Mouse (Mus musculus) myocyte (in vitro differentiated cells): ENCODE measurements around the gene Psors1c2. TPM values are rescaled to one million over a fixed set of nuclear protein-coding genes. Genes with fewer than 3 reads are reported as not detected.

Experiments
- H3K27me3 ChIP-seq: one replicate; pipeline ENCODE4 v1.6.1; 2011; ENCODE audit not compliant: control insufficient read depth, insufficient read depth, insufficient read length
- H3K36me3 ChIP-seq: one replicate; pipeline ENCODE4 v1.6.1; 2011; ENCODE audit not compliant: control insufficient read depth, insufficient read depth
- H3K4me2 ChIP-seq: one replicate; pipeline ENCODE4 v1.6.1; 2011; ENCODE audit warnings: low read depth, control low read depth
- H3K4me3 ChIP-seq: one replicate; pipeline ENCODE4 v1.5.1; 2011; ENCODE audit warnings: mild to moderate bottlenecking, control low read depth, moderate library complexity
- H3K79me2 ChIP-seq: one replicate; pipeline ENCODE4 v1.6.1; 2011; ENCODE audit not compliant: control insufficient read depth, insufficient read depth
- H3ac ChIP-seq: one replicate; pipeline ENCODE4 v1.6.1; 2011; ENCODE audit not compliant: control insufficient read depth, insufficient read length
- CEBPB ChIP-seq: IDR thresholded peaks from 2 replicates; pipeline ENCODE4 v1.6.1; 2011; ENCODE audit warnings: mild to moderate bottlenecking, moderate library complexity; ENCODE audit not compliant: poor library complexity, insufficient read depth, severe bottlenecking
- E2F4 ChIP-seq: IDR thresholded peaks from one replicate; pipeline ENCODE4 v1.6.1; 2011; ENCODE audit warnings: mild to moderate bottlenecking, control low read depth, moderate library complexity; ENCODE audit not compliant: insufficient read depth
- MAX ChIP-seq: IDR thresholded peaks from one replicate; pipeline ENCODE4 v1.6.1; 2011; ENCODE audit warnings: low read depth, mild to moderate bottlenecking, control low read depth
- MYOD1 ChIP-seq, 3 experiments: IDR thresholded peaks; one replicate each; pipeline ENCODE4 v1.6.1; 2011; ENCODE audit warnings: control low read depth in 2 of 3, low read depth in 2 of 3, mild to moderate bottlenecking in 2 of 3, moderate library complexity in 1 of 3; ENCODE audit not compliant: insufficient read length in 2 of 3, control insufficient read depth in 1 of 3
- MYOG ChIP-seq, 3 experiments: IDR thresholded peaks; one replicate each; pipeline ENCODE4 v1.6.1; 2011; ENCODE audit warnings: control low read depth in 2 of 3, low read depth in 2 of 3, mild to moderate bottlenecking in 2 of 3; ENCODE audit not compliant: insufficient read length in 2 of 3, control insufficient read depth in 1 of 3, insufficient read depth in 1 of 3
- POLR2A ChIP-seq: IDR thresholded peaks from one replicate; pipeline ENCODE4 v1.6.1; 2011; ENCODE audit warnings: low read depth, mild to moderate bottlenecking, control low read depth, moderate library complexity; ENCODE audit not compliant: insufficient read length
- POLR2AphosphoS2 ChIP-seq: IDR thresholded peaks from one replicate; pipeline ENCODE4 v1.6.1; 2011; ENCODE audit warnings: low read depth, control low read depth; ENCODE audit not compliant: insufficient read length
- REST ChIP-seq: IDR thresholded peaks from one replicate; pipeline ENCODE4 v1.6.1; 2011; ENCODE audit warnings: mild to moderate bottlenecking, control low read depth, moderate library complexity; ENCODE audit not compliant: insufficient read depth, insufficient read length
- SRF ChIP-seq: IDR thresholded peaks from one replicate; pipeline ENCODE4 v1.6.1; 2011; ENCODE audit warnings: low read depth; ENCODE audit not compliant: control insufficient read depth, insufficient read length
- TCF12 ChIP-seq: IDR thresholded peaks from one replicate; pipeline ENCODE4 v1.6.1; 2011; ENCODE audit warnings: mild to moderate bottlenecking, control low read depth; ENCODE audit not compliant: poor library complexity, insufficient read depth, severe bottlenecking
- TCF3 ChIP-seq: IDR thresholded peaks from one replicate; pipeline ENCODE4 v1.6.1; 2011; ENCODE audit warnings: low read depth, control low read depth; ENCODE audit not compliant: insufficient read length
- USF1 ChIP-seq: IDR thresholded peaks from one replicate; pipeline ENCODE4 v1.6.1; 2011; ENCODE audit warnings: low read depth, mild to moderate bottlenecking, control low read depth, moderate library complexity
- polyA plus RNA-seq: library from polyadenylated mRNA; unstranded; fragments of >200 nt; fragmentation: generic; extraction: Trizol; gene quantifications from one replicate; pipeline ENCODE4 v1.2.1, GENCODE M21; 2012; ENCODE audit warnings: missing spikeins

Gene Psors1c2
- polyA plus RNA-seq, 1 experiment = 0.07 TPM

DNA sequence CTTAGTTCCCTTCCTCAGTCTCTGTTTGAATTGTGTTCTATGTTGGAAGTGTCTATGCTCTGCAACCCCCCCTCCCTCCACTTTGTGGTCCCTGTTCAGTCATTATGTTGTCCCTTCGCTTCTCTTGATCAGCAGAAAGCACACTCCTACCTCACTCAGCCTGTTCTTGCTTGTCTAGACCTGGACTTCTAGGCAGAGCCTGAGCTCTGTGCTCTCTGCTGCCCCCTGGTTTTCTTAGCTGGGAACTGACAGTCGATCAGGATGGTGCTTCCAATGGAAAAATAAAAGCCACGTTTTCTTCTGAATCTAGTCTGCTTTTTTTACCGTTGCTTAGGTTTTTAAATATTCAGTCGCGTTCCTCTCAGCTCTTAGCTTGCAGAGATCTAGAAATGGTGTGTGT lies 1.3 kb downstream of the Psors1c2 start:
- no peaks in the 10 kb centered on the region for H3K27me3 ChIP-seq
- no peaks in the 10 kb centered on the region for H3K36me3 ChIP-seq
- no peak for TF ChIP-seq SRF
- no peak for TF ChIP-seq POLR2A
- no peak for TF ChIP-seq MAX
- TF ChIP-seq CEBPB = no peak
- no peak for TF ChIP-seq E2F4
- no peak for TF ChIP-seq POLR2AphosphoS2
- TF ChIP-seq REST = no peak
- TF ChIP-seq TCF3 = no peak
- no peak for TF ChIP-seq USF1
- no peak for TF ChIP-seq TCF12
- no peak for TF ChIP-seq MYOD1 (IDR thresholded peaks at IDR 0.05; ENCODE audit: control insufficient read depth in 1 of 3, insufficient read length in 2 of 3, low read depth in 2 of 3)
- TF ChIP-seq MYOG (IDR thresholded peaks at IDR 0.05; ENCODE audit: control insufficient read depth in 1 of 3, insufficient read depth in 1 of 3, insufficient read length in 2 of 3, low read depth in 2 of 3) = no peak
- no peak overlapping the region for H3ac ChIP-seq
- no peaks in the 10 kb centered on the region for H3K79me2 ChIP-seq
- H3K4me3 ChIP-seq = no peak overlapping the region
- no peak overlapping the region for H3K4me2 ChIP-seq

DNA sequence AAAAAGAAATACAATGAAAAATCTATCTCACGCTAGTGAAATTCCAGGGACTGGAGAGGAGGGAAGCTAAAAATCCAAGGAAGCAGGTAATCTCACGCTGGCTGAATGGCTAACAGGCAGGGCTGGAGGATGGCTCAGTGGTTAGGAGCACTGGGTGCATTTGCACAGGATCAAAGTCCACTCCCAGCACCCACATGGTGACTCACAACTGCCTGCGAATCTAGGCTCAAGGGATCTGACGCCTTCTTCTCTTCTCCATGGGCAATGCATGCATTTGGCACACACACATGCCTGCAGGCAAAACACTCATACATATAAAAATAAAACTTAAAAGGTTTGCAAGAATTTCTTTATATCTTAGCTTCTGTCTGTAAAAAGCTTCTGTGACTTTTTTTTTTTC lies 4.4 kb downstream of the Psors1c2 start:
- H3K79me2 ChIP-seq = no peaks in the 10 kb centered on the region
- no peak overlapping the region for H3K4me2 ChIP-seq
- no peak overlapping the region for H3K4me3 ChIP-seq
- H3K27me3 ChIP-seq = no peaks in the 10 kb centered on the region
- no peaks in the 10 kb centered on the region for H3K36me3 ChIP-seq
- no peak overlapping the region for H3ac ChIP-seq
- TF ChIP-seq TCF3 (no peak), TCF12 (no peak), MYOG (IDR thresholded peaks at IDR 0.05; ENCODE audit: control insufficient read depth in 1 of 3, insufficient read depth in 1 of 3, insufficient read length in 2 of 3, low read depth in 2 of 3) (no peak), MYOD1 (IDR thresholded peaks at IDR 0.05; ENCODE audit: control insufficient read depth in 1 of 3, insufficient read length in 2 of 3, low read depth in 2 of 3) (no peak), USF1 (no peak), CEBPB (no peak), POLR2A (no peak), REST (no peak)

- TF ChIP-seq POLR2A = no peak
- no peak for TF ChIP-seq MAX
- TF ChIP-seq TCF12 = no peak
- no peak for TF ChIP-seq MYOD1 (IDR thresholded peaks at IDR 0.05; ENCODE audit: control insufficient read depth in 1 of 3, insufficient read length in 2 of 3, low read depth in 2 of 3)
- Histone ChIP-seq H3K27me3 (no peaks in the 10 kb centered on the region), H3K36me3 (no peaks in the 10 kb centered on the region), H3K4me2 (no peak overlapping the region), H3K4me3 (no peak overlapping the region), H3ac (no peak overlapping the region), H3K79me2 (no peaks in the 10 kb centered on the region)
Measured at GRCm38 (mm10) chr17:35538476-35538875, 5.5 kb downstream of the Psors1c2 start.

DNA sequence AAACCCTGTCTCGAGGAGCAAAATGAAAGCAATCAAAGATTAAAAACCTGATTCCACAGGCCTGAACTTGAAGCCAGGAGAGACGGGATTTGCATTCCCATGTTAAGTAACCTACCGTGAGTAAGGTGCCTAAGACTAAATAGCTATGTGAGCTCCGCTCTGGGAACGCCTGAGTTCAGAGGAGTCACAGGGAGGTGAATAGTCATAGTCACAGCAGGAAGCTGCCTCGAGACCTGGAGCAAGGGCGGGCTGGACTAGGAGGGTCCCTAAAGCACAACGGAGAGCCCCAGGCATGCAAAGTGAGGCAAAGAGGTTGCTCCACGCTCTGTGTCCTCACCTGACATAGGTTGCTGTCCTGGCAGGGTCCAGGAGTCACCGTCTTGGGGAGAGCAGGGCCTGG lies 6.5 kb downstream of the Psors1c2 start:
- Histone ChIP-seq H3K79me2 (no peaks in the 10 kb centered on the region), H3K27me3 (no peaks in the 10 kb centered on the region), H3K4me3 (no peak overlapping the region), H3ac (no peak overlapping the region), H3K36me3 (no peaks in the 10 kb centered on the region), H3K4me2 (no peak overlapping the region)
- no peak for TF ChIP-seq CEBPB
- TF ChIP-seq USF1 = no peak
- TF ChIP-seq MYOD1 (IDR thresholded peaks at IDR 0.05; ENCODE audit: control insufficient read depth in 1 of 3, insufficient read length in 2 of 3, low read depth in 2 of 3) = no peak
- no peak for TF ChIP-seq TCF3
- TF ChIP-seq MYOG (IDR thresholded peaks at IDR 0.05; ENCODE audit: control insufficient read depth in 1 of 3, insufficient read depth in 1 of 3, insufficient read length in 2 of 3, low read depth in 2 of 3) = no peak
- TF ChIP-seq POLR2A = no peak
- TF ChIP-seq SRF = no peak

GRCm38 (mm10) chr17:35542761-35543411 lies 9.9 kb downstream of the Psors1c2 start:
- TF ChIP-seq TCF3 (no peak), MAX (no peak), USF1 (no peak), E2F4 (no peak), TCF12 (no peak), CEBPB (no peak), SRF (no peak), MYOD1 (IDR thresholded peaks at IDR 0.05; ENCODE audit: control insufficient read depth in 1 of 3, insufficient read length in 2 of 3, low read depth in 2 of 3) (no peak), MYOG (IDR thresholded peaks at IDR 0.05; ENCODE audit: control insufficient read depth in 1 of 3, insufficient read depth in 1 of 3, insufficient read length in 2 of 3, low read depth in 2 of 3) (no peak), POLR2A (no peak), POLR2AphosphoS2 (no peak), REST (no peak)
- no peaks in the 10 kb centered on the region for H3K36me3 ChIP-seq
- no peak overlapping the region for H3ac ChIP-seq
- H3K4me3 ChIP-seq = no peak overlapping the region
- no peaks in the 10 kb centered on the region for H3K27me3 ChIP-seq
- no peaks in the 10 kb centered on the region for H3K79me2 ChIP-seq
- H3K4me2 ChIP-seq = peak overlapping the region; percentile 66
